Mouse (Mus musculus) embryonic facial prominence, embryonic 12.5 days (tissue): ENCODE results near the gene Acad11. TPM values are rescaled to one million over a fixed set of nuclear protein-coding genes. Genes with fewer than 3 reads are reported as not detected.

Experiments used
- ATAC-seq: fragments of 200-750 bp; cut with Nextera tagmentation; 2 replicates; pipeline ENCODE4 v1.8.0; 2017; ENCODE audit not compliant: insufficient number of reproducible peaks, insufficient read depth, low FRiP score, low TSS enrichment
- H3K27ac ChIP-seq: fragments of 300-500 bp; sonication (generic); 2 replicates; pipeline ENCODE4 v1.5.1; 2016; ENCODE audit warnings: mild to moderate bottlenecking
- H3K27me3 ChIP-seq: fragments of 300-500 bp; sonication (generic); 2 replicates; pipeline ENCODE4 v1.6.1; 2016; ENCODE audit warnings: mild to moderate bottlenecking, moderate library complexity
- H3K36me3 ChIP-seq: fragments of 300-500 bp; sonication (generic); 2 replicates; pipeline ENCODE4 v1.6.1; 2016; ENCODE audit warnings: mild to moderate bottlenecking
- H3K4me1 ChIP-seq: fragments of 300-500 bp; sonication (generic); 2 replicates; pipeline ENCODE4 v1.6.1; 2016
- H3K4me2 ChIP-seq: fragments of 300-500 bp; sonication (generic); replicated peaks from 2 replicates; pipeline ENCODE4 v1.6.1; 2016; ENCODE audit warnings: mild to moderate bottlenecking, moderate library complexity
- H3K4me3 ChIP-seq: fragments of 300-500 bp; sonication (generic); 2 replicates; pipeline ENCODE4 v1.5.1; 2016; ENCODE audit warnings: mild to moderate bottlenecking
- H3K9ac ChIP-seq: fragments of 300-500 bp; sonication (generic); 2 replicates; pipeline ENCODE4 v1.6.1; 2016; ENCODE audit warnings: mild to moderate bottlenecking, moderate library complexity
- H3K9me3 ChIP-seq: fragments of 300-500 bp; sonication (generic); 2 replicates; pipeline ENCODE4 v1.6.1; 2016; ENCODE audit warnings: mild to moderate bottlenecking, moderate library complexity
- WGBS: fragments of 180-500 bp; shearing (Covaris S2); methylation state at CpG from one replicate; pipeline ENCODE4 v1.1.7; 2016; 5-methylcytosine and 5-hydroxymethylcytosine counted together
- polyA plus RNA-seq: library from polyadenylated mRNA; unstranded; fragments of >200 nt; fragmentation: Nextera tagmentation; extraction: Ambion mirVana; gene quantifications from 2 replicates; pipeline ENCODE4 v1.2.1, GENCODE M21; 2016

The Acad11 gene
- polyA plus RNA-seq, 1 experiment from 2014 or later: 9.9 TPM

- H3K4me3 ChIP-seq: no peak overlapping the region
- no peak overlapping the region for H3K27ac ChIP-seq
- no peak overlapping the region for H3K9ac ChIP-seq
- no peak overlapping the region for H3K4me2 ChIP-seq
- H3K9me3 ChIP-seq: no peaks in the 10 kb centered on the region
- 93% methylated on average over 7 of the region's 7 CpGs for WGBS
- no peaks in the 10 kb centered on the region for H3K4me1 ChIP-seq
- H3K27me3 ChIP-seq: no peaks in the 10 kb centered on the region
- H3K36me3 ChIP-seq: peaks cover 72% of the 10 kb centered on the region
- ATAC-seq: no peak
Measured at GRCm38 (mm10) chr9:104152121-104152520, 88.9 kb downstream of the Acad11 start.

- H3K9ac ChIP-seq: no peak overlapping the region
- no peak overlapping the region for H3K27ac ChIP-seq
- 92% methylated on average over 14 of the region's 14 CpGs for WGBS
- no peak overlapping the region for H3K4me3 ChIP-seq
- peaks cover 91% of the 10 kb centered on the region for H3K36me3 ChIP-seq
- H3K27me3 ChIP-seq: no peaks in the 10 kb centered on the region
- H3K4me1 ChIP-seq: no peaks in the 10 kb centered on the region
- H3K9me3 ChIP-seq: no peaks in the 10 kb centered on the region
- ATAC-seq: no peak
- no peak overlapping the region for H3K4me2 ChIP-seq
Measured at GRCm38 (mm10) chr9:104155100-104155715, 92.0 kb downstream of the Acad11 start.

GRCm38 (mm10) chr9:104156506-104156905, 93.3 kb downstream of the Acad11 start:
- no peaks in the 10 kb centered on the region for H3K9me3 ChIP-seq
- H3K4me3 ChIP-seq: no peak overlapping the region
- ATAC-seq: no peak
- H3K27me3 ChIP-seq: no peaks in the 10 kb centered on the region
- H3K4me2 ChIP-seq: no peak overlapping the region
- H3K27ac ChIP-seq: no peak overlapping the region
- peaks cover 92% of the 10 kb centered on the region for H3K36me3 ChIP-seq
- no peak overlapping the region for H3K9ac ChIP-seq
- H3K4me1 ChIP-seq: no peaks in the 10 kb centered on the region
- WGBS: 94% methylated on average over 8 of the region's 8 CpGs

GRCm38 (mm10) chr9:104157291-104157690, 94.1 kb downstream of the Acad11 start:
- H3K9me3 ChIP-seq: no peaks in the 10 kb centered on the region
- no peak overlapping the region for H3K27ac ChIP-seq
- ATAC-seq: no peak
- no peak overlapping the region for H3K9ac ChIP-seq
- no peak overlapping the region for H3K4me2 ChIP-seq
- H3K36me3 ChIP-seq: peaks cover 92% of the 10 kb centered on the region
- H3K4me3 ChIP-seq: no peak overlapping the region
- H3K27me3 ChIP-seq: no peaks in the 10 kb centered on the region
- WGBS: 97% methylated on average over 7 of the region's 7 CpGs
- no peaks in the 10 kb centered on the region for H3K4me1 ChIP-seq

GRCm38 (mm10) chr9:104161117-104161516, 97.9 kb downstream of the Acad11 start:
- ATAC-seq: no peak
- H3K9ac ChIP-seq: no peak overlapping the region
- peaks cover 88% of the 10 kb centered on the region for H3K36me3 ChIP-seq
- H3K4me1 ChIP-seq: no peaks in the 10 kb centered on the region
- no peak overlapping the region for H3K4me3 ChIP-seq
- H3K27me3 ChIP-seq: no peaks in the 10 kb centered on the region
- WGBS: 88% methylated on average over 7 of the region's 7 CpGs
- H3K27ac ChIP-seq: no peak overlapping the region
- H3K4me2 ChIP-seq: no peak overlapping the region
- H3K9me3 ChIP-seq: no peaks in the 10 kb centered on the region

- Histone ChIP-seq H3K36me3 (peaks cover 80% of the 10 kb centered on the region), H3K9ac (no peak overlapping the region), H3K9me3 (no peaks in the 10 kb centered on the region), H3K4me1 (no peaks in the 10 kb centered on the region), H3K4me3 (no peak overlapping the region), H3K4me2 (no peak overlapping the region), H3K27ac (no peak overlapping the region), H3K27me3 (no peaks in the 10 kb centered on the region)
- no peak for ATAC-seq
- WGBS: 87% methylated on average over 5 of the region's 5 CpGs
Measured at GRCm38 (mm10) chr9:104164194-104164593, 101.0 kb downstream of the Acad11 start.

- H3K4me3 ChIP-seq: no peak overlapping the region
- 87% methylated on average over 5 of the region's 5 CpGs for WGBS
- H3K9ac ChIP-seq: no peak overlapping the region
- H3K36me3 ChIP-seq: peaks cover 72% of the 10 kb centered on the region
- H3K4me2 ChIP-seq: no peak overlapping the region
- no peak overlapping the region for H3K27ac ChIP-seq
- no peaks in the 10 kb centered on the region for H3K9me3 ChIP-seq
- no peak for ATAC-seq
- H3K27me3 ChIP-seq: no peaks in the 10 kb centered on the region
- no peaks in the 10 kb centered on the region for H3K4me1 ChIP-seq
Measured at GRCm38 (mm10) chr9:104165926-104166325, 102.7 kb downstream of the Acad11 start.

- H3K27me3 ChIP-seq: no peaks in the 10 kb centered on the region
- H3K9me3 ChIP-seq: no peaks in the 10 kb centered on the region
- H3K27ac ChIP-seq: no peak overlapping the region
- no peak overlapping the region for H3K9ac ChIP-seq
- no peaks in the 10 kb centered on the region for H3K4me1 ChIP-seq
- no peak for ATAC-seq
- H3K4me2 ChIP-seq: no peak overlapping the region
- H3K4me3 ChIP-seq: no peak overlapping the region
- peaks cover 64% of the 10 kb centered on the region for H3K36me3 ChIP-seq
- 89% methylated on average over 10 of the region's 10 CpGs for WGBS
Measured at GRCm38 (mm10) chr9:104169986-104170385, 106.8 kb downstream of the Acad11 start.

- peaks cover 67% of the 10 kb centered on the region for H3K36me3 ChIP-seq
Measured at GRCm38 (mm10) chr9:104171651-104172050, 108.5 kb downstream of the Acad11 start.

GRCm38 (mm10) chr9:104172342-104172741, 109.2 kb downstream of the Acad11 start:
- Histone ChIP-seq H3K9me3 (no peaks in the 10 kb centered on the region), H3K27ac (no peak overlapping the region), H3K27me3 (no peaks in the 10 kb centered on the region), H3K4me2 (no peak overlapping the region), H3K36me3 (peaks cover 66% of the 10 kb centered on the region), H3K4me1 (no peaks in the 10 kb centered on the region), H3K4me3 (no peak overlapping the region), H3K9ac (no peak overlapping the region)
- 94% methylated on average over 6 of the region's 6 CpGs for WGBS
- ATAC-seq: no peak

More at GRCm38 (mm10) chr9:104171651-104172050, 108.5 kb downstream of the Acad11 start:
- no peaks in the 10 kb centered on the region for H3K27me3 ChIP-seq
- H3K4me1 ChIP-seq: no peaks in the 10 kb centered on the region
- no peak overlapping the region for H3K9ac ChIP-seq
- WGBS: 93% methylated on average over 6 of the region's 6 CpGs
- H3K4me2 ChIP-seq: no peak overlapping the region
- H3K27ac ChIP-seq: no peak overlapping the region
- no peak overlapping the region for H3K4me3 ChIP-seq
- no peaks in the 10 kb centered on the region for H3K9me3 ChIP-seq
- ATAC-seq: no peak
